Mouse (Mus musculus): ENCODE results near the gene Upp2.

The Upp2 gene

GRCm38 (mm10) chr2:58567066-58567810 is at the start of gene Upp2, which contains the start of gene Acvr1:
Gene Upp2, plus strand, starts transcription at chr2:58567298.
Gene Acvr1, minus strand, starts transcription at chr2:58567157.
- peak; percentile 92 for DNase-seq (ENCODE audit: low spot score)

DNA sequence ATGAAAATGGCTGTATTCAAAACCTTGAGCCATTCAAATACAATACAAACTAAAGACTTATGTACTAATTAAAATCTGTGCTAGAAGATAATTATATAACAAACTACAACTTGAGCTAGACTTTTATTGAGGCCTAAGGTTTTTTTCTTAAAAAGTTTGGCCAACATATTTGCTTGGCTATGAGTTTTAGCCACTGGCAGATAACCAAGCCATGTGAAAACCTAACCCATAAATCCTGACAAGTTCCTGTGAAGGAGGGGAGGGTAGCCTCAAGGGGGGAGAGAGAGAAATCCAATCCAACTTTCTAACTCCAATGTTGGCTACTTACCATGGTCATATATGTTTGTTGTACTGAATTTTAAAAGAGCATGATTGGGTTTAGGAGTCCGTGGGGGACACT is 48.6 kb upstream of the Upp2 start:
- peak; percentile 76 for DNase-seq (ENCODE audit: low spot score)

DNA sequence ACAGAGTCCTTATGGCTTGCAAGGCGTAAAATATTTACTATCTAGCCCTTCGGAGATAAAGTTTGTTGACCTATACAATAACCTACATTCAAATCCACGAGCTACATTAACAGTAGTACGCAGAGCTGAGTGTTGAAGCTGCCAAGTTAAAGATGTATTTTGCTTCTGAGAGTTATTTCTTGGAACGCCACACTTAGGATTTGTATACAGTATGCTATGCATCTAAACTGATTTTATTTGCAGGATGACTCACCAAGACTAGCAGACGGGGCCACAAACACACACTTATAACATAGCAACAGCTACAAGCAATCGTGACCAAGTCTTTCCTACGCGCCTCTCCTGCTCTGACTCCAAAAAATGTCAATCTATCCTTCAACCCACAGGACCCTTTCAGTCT is 46.4 kb upstream of the Upp2 start:
- no peak for DNase-seq (ENCODE audit: low spot score)

DNA sequence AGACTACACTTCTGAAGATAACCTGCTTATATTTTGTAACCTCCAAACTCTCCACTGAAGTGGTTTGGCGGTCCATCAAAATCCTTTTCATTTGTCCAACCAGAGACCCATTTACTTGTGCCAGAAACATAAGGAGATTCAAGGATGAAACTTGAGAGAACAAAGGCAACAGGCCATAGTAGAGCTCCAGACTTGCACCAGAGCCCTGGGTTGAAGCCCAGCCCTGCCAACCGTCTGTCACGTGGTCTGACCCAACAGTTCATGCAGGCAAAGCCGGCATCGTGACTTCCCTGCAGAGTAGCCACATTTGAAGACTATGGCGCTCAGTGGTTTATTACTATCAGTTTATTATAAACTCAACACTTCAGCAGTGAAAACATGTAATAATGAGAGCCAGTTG is 45.5 kb upstream of the Upp2 start:
- peak; percentile 41 for DNase-seq (ENCODE audit: low spot score)

DNA sequence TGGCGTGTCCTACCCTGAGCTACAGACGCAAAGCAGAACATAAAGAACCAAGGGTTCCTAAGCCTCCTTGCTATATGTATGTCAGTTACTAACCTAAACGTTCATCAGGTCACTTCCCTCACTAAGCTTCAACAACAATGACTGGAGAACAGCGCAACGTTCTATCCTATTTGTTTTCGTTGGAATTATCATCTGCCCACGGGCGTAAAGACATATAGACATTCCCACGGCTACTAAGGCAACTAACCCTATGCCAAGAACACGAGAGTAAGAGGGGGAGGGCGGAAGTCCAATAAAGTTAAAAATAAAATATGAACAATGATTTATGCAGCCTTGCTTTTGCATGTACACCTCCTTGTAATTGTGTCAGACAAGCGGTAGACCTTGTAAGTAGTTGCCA is 44.0 kb upstream of the Upp2 start:
- no peak for DNase-seq (ENCODE audit: low spot score)

DNA sequence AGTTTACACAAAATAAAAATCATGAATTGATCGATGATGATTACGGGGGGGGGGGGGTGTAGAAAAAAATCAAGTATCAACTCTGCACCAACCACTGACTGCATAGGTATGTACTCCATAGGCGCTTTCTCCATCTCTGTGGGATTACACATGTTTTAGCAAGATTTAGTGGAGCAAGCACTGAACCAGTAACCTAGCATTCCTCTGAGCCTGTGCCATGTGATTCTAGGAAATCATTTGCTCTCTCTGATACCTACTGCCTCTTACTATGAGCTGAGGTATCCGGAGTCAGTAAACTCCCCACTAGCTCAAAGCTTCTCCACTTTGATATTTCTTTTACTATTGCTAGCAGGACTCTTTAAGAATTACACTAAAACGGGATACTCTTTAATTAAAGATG is 43.2 kb upstream of the Upp2 start:
- DNase-seq (ENCODE audit: low spot score), result no peak

DNA sequence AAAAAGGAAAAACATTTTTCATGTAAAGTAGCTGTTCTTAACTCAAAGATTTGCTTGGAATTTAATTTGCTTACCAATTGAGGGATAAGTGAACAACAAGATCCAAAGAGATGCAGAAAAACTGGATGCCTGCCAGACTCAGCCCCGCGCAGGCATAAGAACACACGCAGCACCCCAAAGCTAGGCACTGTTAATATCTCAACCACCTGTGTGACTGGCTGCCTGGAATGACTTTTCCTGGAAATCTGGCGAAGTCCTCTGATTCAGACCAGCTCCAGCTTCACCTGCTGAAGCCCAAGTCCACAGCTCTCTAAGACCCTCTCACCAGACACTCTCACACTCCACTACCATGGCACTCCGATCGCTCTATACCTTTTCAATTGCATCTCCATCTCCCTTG is 42.7 kb upstream of the Upp2 start:
- DNase-seq (ENCODE audit: low spot score), result no peak

- DNase-seq (ENCODE audit: low spot score), result no peak
These were observed 39.3 kb upstream of the Upp2 start for GRCm38 (mm10) chr2:58527786-58528185.

GRCm38 (mm10) chr2:58529384-58529783 is 37.7 kb upstream of the Upp2 start:
- no peak for DNase-seq (ENCODE audit: low spot score)

GRCm38 (mm10) chr2:58529860-58530440 is 37.1 kb upstream of the Upp2 start:
- no peak for DNase-seq (ENCODE audit: low spot score)

DNA sequence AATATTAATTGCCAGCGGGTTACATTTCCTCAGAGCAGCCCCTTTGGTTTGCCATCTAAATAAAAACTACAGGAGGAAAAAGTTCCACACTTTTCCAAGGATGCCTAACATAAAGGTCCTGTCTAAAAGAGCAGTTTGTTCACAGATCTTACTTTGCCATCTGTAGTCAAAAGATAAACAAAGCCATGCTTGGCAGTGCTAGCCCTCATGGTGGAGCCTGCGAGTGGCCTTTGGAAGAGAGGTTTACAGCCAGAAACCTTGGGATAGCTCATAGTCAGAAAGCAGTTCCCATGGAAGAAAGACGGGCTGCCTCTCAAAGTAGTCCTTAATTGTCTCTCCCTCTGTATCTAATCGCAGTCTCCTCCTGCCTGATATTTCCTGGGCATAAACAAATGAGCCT is 36.6 kb upstream of the Upp2 start:
- DNase-seq (ENCODE audit: low spot score), result peak; percentile 32

- DNase-seq (ENCODE audit: low spot score), result peak; percentile 49
These were observed 34.7 kb upstream of the Upp2 start for GRCm38 (mm10) chr2:58532260-58532850.

DNA sequence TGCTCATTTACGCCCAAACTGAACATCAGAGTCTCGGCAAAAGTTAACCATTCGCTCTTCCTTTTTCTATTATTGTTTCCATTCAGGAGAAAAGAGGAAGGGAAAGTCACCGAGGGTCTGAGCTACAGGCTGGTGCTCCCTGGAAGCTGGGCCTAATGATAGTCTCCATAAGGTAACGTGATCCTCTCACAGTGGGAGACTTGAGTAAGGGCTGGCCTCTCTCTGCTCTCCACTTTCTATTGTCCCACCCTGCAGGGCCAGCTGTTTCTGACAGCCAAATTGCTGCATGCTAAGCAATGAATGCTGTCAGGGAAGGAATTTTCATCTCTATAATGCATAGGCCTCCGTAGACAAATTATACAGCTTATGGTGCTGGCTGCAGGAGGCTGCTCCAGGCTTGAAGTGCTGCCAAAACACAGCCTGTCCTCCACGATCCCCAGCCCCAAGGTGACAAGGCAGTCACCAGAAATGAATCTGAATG is 33.5 kb upstream of the Upp2 start:
- DNase-seq (ENCODE audit: low spot score), result no peak

- no peak for DNase-seq (ENCODE audit: low spot score)
These were observed 32.7 kb upstream of the Upp2 start for GRCm38 (mm10) chr2:58534379-58534778.

DNA sequence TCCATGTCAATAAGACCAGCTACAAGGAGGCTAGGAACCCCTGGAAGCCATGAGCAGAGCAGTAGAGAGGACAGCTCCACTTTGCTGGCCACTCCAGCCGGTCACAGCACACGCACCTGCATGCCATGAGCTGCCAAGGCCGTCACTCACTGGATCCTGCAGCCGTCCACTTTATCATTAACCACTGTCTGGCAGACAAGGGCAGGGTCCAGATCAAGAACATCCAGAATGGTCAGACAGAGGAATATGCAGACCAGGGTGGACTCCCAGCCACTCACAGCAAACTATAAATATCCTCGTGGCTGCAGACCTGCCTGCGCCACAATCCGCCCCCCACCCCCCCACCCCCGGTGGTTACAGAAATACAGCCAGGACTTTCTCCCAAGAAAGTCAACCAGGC is 31.9 kb upstream of the Upp2 start:
- DNase-seq (ENCODE audit: low spot score), result no peak

DNA sequence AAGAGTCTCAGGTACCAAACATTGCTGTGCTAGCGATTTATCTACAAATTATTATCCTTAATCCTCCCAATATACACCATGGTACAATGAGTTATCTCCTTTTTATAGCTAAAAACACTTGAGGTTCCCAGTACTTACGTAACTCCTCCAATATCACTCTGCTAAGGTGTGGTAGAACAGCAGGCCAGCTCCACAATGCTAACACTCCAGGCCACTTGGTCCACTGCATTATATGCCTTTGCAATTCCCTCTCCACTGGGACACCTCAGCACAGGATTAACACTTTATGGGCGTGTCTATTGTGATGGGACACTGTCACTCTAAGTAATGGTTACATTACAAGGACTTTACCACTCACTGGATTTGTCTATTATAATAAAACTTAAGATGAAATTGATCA is 30.3 kb upstream of the Upp2 start:
- DNase-seq (ENCODE audit: low spot score), result no peak

DNA sequence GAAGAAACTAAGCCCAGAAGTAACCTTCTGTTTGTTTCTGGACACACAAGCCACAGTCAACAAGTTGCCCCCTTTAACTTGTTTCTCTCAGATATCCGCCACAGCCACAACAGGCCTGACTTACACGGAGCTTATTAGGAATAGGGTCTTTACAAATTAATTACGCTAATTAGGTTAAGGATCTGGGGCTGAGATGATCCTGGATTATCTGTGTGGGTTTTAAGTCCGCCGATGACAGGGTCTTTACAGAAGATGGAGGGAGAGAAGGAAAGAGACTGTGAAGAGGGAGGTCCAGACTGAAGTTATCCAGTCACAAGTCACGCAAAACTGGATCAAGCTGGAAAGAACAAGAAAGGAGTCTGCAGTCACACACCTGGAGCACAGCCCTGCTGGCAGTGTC is 28.9 kb upstream of the Upp2 start:
- DNase-seq (ENCODE audit: low spot score), result no peak

- no peak for DNase-seq (ENCODE audit: low spot score)
These were observed 23.8 kb upstream of the Upp2 start for GRCm38 (mm10) chr2:58543252-58543651.

GRCm38 (mm10) chr2:58544368-58544767 is 22.7 kb upstream of the Upp2 start:
- no peak for DNase-seq (ENCODE audit: low spot score)

GRCm38 (mm10) chr2:58546264-58546663 is 20.8 kb upstream of the Upp2 start:
- DNase-seq (ENCODE audit: low spot score), result no peak

DNA sequence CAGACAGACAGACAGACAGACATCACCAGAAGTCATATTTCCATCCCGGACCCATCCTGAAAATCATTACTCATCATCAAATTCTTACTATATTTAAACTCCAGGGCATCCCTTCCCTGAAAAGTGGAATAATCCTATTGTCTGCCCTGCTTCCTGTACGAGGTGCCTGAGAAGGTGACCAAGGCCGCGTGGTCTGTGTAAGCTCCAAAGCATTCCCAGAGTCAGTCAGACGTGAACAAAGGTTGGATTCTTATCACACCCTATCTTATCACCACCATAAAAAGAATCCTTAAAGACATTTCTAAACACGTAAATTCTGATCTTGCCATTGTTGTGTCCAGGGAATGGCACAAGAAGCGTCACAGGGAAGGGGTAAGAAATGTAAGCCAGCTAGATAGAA is 18.2 kb upstream of the Upp2 start:
- DNase-seq (ENCODE audit: low spot score), result no peak

GRCm38 (mm10) chr2:58549960-58550359 is 17.1 kb upstream of the Upp2 start:
- no peak for DNase-seq (ENCODE audit: low spot score)

GRCm38 (mm10) chr2:58550488-58550887 is 16.6 kb upstream of the Upp2 start:
- no peak for DNase-seq (ENCODE audit: low spot score)
